Mouse (Mus musculus) midbrain, embryonic 10.5 days (tissue): Measurements from ENCODE around the gene Gm17018. TPM values are rescaled to one million over a fixed set of nuclear protein-coding genes. Genes with fewer than 3 reads are reported as not detected.

ENCODE experiments used
- DNase-seq: peaks from one replicate; pipeline ENCODE4 v3.0.0-alpha.2; 2017; ENCODE audit warnings: low spot score
- H3K27ac ChIP-seq: fragments of 300-500 bp; sonication (generic); replicated peaks from 2 replicates; pipeline ENCODE4 v1.5.1; 2016; ENCODE audit warnings: mild to moderate bottlenecking
- H3K27me3 ChIP-seq: fragments of 300-500 bp; sonication (generic); 2 replicates; pipeline ENCODE4 v1.6.1; 2016; ENCODE audit warnings: low read depth, mild to moderate bottlenecking; ENCODE audit not compliant: poor library complexity, severe bottlenecking
- H3K36me3 ChIP-seq: fragments of 300-500 bp; sonication (generic); 2 replicates; pipeline ENCODE4 v1.6.1; 2016; ENCODE audit warnings: mild to moderate bottlenecking, moderate library complexity
- H3K4me1 ChIP-seq: fragments of 300-500 bp; sonication (generic); 2 replicates; pipeline ENCODE4 v1.6.1; 2016
- H3K4me3 ChIP-seq: fragments of 300-500 bp; sonication (generic); 2 replicates; pipeline ENCODE4 v1.5.1; 2016; ENCODE audit warnings: mild to moderate bottlenecking, moderate library complexity
- H3K9me3 ChIP-seq: fragments of 300-500 bp; sonication (generic); replicated peaks from 2 replicates; pipeline ENCODE4 v1.6.1; 2016; ENCODE audit warnings: mild to moderate bottlenecking
- WGBS: fragments of 180-500 bp; shearing (Covaris S2); methylation state at CpG from one replicate; pipeline ENCODE4 v1.1.7; 2016; 5-methylcytosine and 5-hydroxymethylcytosine counted together
- polyA plus RNA-seq: library from polyadenylated mRNA; unstranded; fragments of >200 nt; fragmentation: Nextera tagmentation; extraction: Ambion mirVana; gene quantifications from 2 replicates; pipeline ENCODE4 v1.2.1, GENCODE M21; 2016

Gene Gm17018
- polyA plus RNA-seq, 1 experiment from 2014 or later = 47.9 TPM

DNA sequence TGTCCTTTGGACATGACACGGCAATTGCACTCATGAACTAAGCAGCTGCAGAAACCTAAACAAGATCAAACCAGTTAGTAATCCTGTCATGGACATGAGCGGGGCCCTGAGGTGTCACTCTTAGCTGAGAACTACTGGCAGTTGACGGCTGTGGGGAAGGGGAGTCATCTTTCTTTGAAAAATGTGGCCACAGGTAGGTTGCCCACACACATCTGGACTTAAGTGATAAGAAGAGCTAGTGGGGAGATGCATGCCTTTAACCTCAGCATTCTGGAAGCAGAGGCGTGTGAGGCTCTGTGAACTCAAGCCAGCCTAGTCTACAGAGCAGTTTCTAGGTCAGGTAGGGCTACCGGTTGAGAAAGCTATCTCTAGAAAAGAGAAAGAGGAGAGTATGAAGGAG lies 42.2 kb downstream of the Gm17018 start:
- DNase-seq = no peak
- H3K9me3 ChIP-seq = no peaks in the 10 kb centered on the region
- 92% methylated on average over 5 of the region's 5 CpGs for WGBS
- no peak overlapping the region for H3K27ac ChIP-seq
- H3K27me3 ChIP-seq = peaks cover 99% of the 10 kb centered on the region
- H3K36me3 ChIP-seq = 0 out of 2 replicates have a peak, but pooled peaks cover 7% of the 10 kb centered on the region
- H3K4me3 ChIP-seq = no peak overlapping the region
- peaks cover 13% of the 10 kb centered on the region for H3K4me1 ChIP-seq

GRCm38 (mm10) chr19:45606701-45607100 lies 46.3 kb downstream of the Gm17018 start:
- WGBS = 69% methylated on average over 4 of the region's 4 CpGs
- DNase-seq = no peak
- Histone ChIP-seq H3K27me3 (peaks cover 96% of the 10 kb centered on the region), H3K9me3 (no peaks in the 10 kb centered on the region), H3K36me3 (0 out of 2 replicates have a peak, but pooled peaks cover 6% of the 10 kb centered on the region), H3K4me3 (no peak overlapping the region), H3K27ac (no peak overlapping the region), H3K4me1 (peaks cover 24% of the 10 kb centered on the region)

- Histone ChIP-seq H3K4me1 (peaks cover 31% of the 10 kb centered on the region), H3K27me3 (peaks cover 96% of the 10 kb centered on the region), H3K9me3 (no peaks in the 10 kb centered on the region), H3K36me3 (no peaks in the 10 kb centered on the region), H3K27ac (peak overlapping the region; percentile 75), H3K4me3 (no peak overlapping the region)
- 20% methylated on average over 7 of the region's 7 CpGs for WGBS
- no peak for DNase-seq
Measured at GRCm38 (mm10) chr19:45607479-45607878, 47.1 kb downstream of the Gm17018 start.

- peaks cover 32% of the 10 kb centered on the region for H3K4me1 ChIP-seq
- H3K27me3 ChIP-seq = peaks cover 95% of the 10 kb centered on the region
- H3K36me3 ChIP-seq = no peaks in the 10 kb centered on the region
- H3K27ac ChIP-seq = no peak overlapping the region
- H3K4me3 ChIP-seq = no peak overlapping the region
- no peaks in the 10 kb centered on the region for H3K9me3 ChIP-seq
- WGBS = 88% methylated on average over 13 of the region's 13 CpGs
- no peak for DNase-seq
Measured at GRCm38 (mm10) chr19:45608648-45609339, 48.4 kb downstream of the Gm17018 start.

GRCm38 (mm10) chr19:45610823-45611222 lies 50.4 kb downstream of the Gm17018 start:
- H3K4me1 ChIP-seq = peaks cover 46% of the 10 kb centered on the region
- WGBS = 85% methylated on average over 5 of the region's 5 CpGs
- peaks cover 93% of the 10 kb centered on the region for H3K27me3 ChIP-seq

DNA sequence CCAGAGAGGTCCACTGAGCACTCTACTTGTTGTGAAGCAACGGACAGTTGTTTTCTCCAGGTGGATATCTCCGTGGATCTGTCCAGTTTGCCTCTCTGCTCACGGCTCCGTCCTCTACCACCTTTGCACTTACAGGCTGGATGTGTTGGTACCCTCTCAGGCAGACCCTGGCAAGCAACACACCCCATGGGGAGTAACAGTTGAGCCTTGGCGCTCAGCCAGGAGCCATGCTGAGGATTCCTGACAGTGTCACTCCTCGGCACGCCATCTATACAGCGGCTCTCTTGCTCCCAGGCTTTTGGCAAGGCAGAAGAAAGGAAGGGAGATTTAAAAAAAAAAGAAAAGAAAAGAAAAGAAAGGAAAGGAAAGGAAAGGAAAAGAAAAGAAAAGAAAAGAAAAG lies 54.0 kb downstream of the Gm17018 start:
- Histone ChIP-seq H3K36me3 (no peaks in the 10 kb centered on the region), H3K4me1 (peaks cover 50% of the 10 kb centered on the region), H3K9me3 (no peaks in the 10 kb centered on the region), H3K27ac (no peak overlapping the region), H3K27me3 (peaks cover 94% of the 10 kb centered on the region), H3K4me3 (no peak overlapping the region)
- 85% methylated on average over 8 of the region's 8 CpGs for WGBS
- no peak for DNase-seq

More at GRCm38 (mm10) chr19:45610823-45611222, 50.4 kb downstream of the Gm17018 start:
- DNase-seq = no peak
- H3K4me3 ChIP-seq = no peak overlapping the region
- H3K27ac ChIP-seq = no peak overlapping the region
- no peaks in the 10 kb centered on the region for H3K36me3 ChIP-seq
- H3K9me3 ChIP-seq = no peaks in the 10 kb centered on the region

GRCm38 (mm10) chr19:45614928-45615327 lies 54.5 kb downstream of the Gm17018 start:
- Histone ChIP-seq H3K27me3 (peaks cover 93% of the 10 kb centered on the region), H3K36me3 (no peaks in the 10 kb centered on the region), H3K4me1 (peaks cover 50% of the 10 kb centered on the region), H3K4me3 (no peak overlapping the region), H3K27ac (peak overlapping the region; percentile 68), H3K9me3 (no peaks in the 10 kb centered on the region)
- no peak for DNase-seq
- WGBS = 43% methylated on average over 3 of the region's 3 CpGs

GRCm38 (mm10) chr19:45615415-45616213 lies 55.2 kb downstream of the Gm17018 start:
- no peak overlapping the region for H3K4me3 ChIP-seq
- peaks cover 93% of the 10 kb centered on the region for H3K27me3 ChIP-seq
- no peaks in the 10 kb centered on the region for H3K9me3 ChIP-seq
- no peaks in the 10 kb centered on the region for H3K36me3 ChIP-seq
- peaks cover 52% of the 10 kb centered on the region for H3K4me1 ChIP-seq
- peak overlapping the region; percentile 68 for H3K27ac ChIP-seq
- peak; percentile 25 for DNase-seq
- 37% methylated on average over 12 of the region's 12 CpGs for WGBS

DNA sequence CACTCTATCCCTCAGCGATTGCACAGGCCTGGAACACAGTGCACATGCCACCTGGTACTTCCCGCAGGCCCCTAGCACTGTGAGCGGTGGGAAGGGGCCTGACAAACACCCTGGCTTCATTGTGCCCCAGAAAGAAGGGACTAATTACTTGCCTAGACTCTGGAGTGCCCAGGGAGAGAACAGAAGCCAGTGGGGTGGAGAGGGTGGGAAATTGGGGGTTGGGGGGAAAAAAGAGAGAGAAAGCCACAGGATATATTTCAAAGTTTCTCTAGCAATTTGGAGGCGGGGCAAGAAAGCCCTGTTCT lies 55.8 kb downstream of the Gm17018 start:
- Histone ChIP-seq H3K4me1 (peaks cover 55% of the 10 kb centered on the region), H3K27ac (peak overlapping the region; percentile 68), H3K4me3 (0 out of 2 replicates have a peak overlapping the region, but pooled peaks have one; percentile 14), H3K27me3 (peaks cover 93% of the 10 kb centered on the region), H3K36me3 (no peaks in the 10 kb centered on the region), H3K9me3 (no peaks in the 10 kb centered on the region)
- 39% methylated on average over 4 of the region's 4 CpGs for WGBS
- DNase-seq = peak; percentile 28

GRCm38 (mm10) chr19:45616735-45617134 lies 56.3 kb downstream of the Gm17018 start:
- H3K27ac ChIP-seq = peak overlapping the region; percentile 73
- peaks cover 59% of the 10 kb centered on the region for H3K4me1 ChIP-seq
- peak; percentile 38 for DNase-seq
- WGBS = 26% methylated on average over 7 of the region's 7 CpGs
- H3K27me3 ChIP-seq = peaks cover 93% of the 10 kb centered on the region
- H3K36me3 ChIP-seq = no peaks in the 10 kb centered on the region
- H3K4me3 ChIP-seq = 0 out of 2 replicates have a peak overlapping the region, but pooled peaks have one; percentile 14
- no peaks in the 10 kb centered on the region for H3K9me3 ChIP-seq

DNA sequence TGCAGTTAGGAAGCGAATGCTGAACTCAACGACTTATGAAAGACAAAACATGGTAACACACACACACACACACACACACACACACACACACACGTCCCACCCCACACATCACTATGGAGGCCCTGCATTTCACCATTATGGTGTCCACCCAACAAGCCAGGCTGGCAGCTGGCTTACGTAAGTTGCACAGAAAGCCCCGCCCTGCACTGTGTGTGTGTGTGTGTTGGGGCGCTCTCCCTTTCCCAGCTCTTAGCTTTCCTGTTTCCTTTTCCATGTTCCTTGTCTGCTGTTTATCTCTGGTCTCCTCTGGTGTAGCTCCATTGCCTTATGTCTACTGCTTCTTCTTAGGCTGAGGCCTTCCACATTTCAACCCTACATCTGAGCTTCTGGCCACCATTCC lies 57.8 kb downstream of the Gm17018 start:
- Histone ChIP-seq H3K27me3 (peaks cover 90% of the 10 kb centered on the region), H3K9me3 (no peaks in the 10 kb centered on the region), H3K4me3 (no peak overlapping the region), H3K4me1 (peaks cover 57% of the 10 kb centered on the region), H3K36me3 (no peaks in the 10 kb centered on the region), H3K27ac (no peak overlapping the region)
- 95% methylated on average over 6 of the region's 6 CpGs for WGBS
- no peak for DNase-seq

DNA sequence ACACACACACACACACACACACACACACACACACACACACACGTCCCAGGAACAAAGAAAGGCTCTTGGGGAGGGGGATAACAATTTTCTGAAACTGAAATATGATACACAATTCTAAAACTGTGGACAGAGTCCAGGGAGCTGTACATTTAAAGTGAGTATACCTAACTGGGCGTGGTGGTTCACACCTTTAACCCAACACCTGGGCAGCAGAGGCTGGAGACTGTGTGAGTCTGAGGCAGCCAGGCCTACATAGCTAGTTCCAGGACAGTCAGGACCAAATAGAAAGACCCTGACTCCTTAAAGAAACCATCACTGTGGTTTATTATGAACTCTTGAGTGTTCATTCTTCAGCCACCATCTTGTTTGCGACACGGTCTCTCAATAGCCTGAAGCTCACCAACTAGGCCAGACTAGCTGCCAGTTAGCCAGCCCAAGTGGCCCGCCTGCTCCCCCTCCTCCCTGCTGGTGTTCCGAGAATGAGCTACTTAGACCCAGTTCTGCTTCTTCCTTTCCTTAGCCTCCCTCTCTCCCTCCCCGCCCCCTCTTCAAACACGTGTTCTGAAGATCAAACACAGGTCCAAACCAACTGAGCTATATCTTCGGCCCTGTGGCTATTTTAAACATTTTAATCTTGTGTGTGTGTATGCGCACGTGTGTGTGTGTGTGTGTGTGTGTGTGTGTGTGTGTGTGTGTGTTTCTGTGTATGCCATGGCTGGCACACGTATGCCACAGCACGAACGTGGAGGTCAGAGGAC lies 59.5 kb downstream of the Gm17018 start:
- Histone ChIP-seq H3K4me3 (no peak overlapping the region), H3K9me3 (no peaks in the 10 kb centered on the region), H3K27ac (no peak overlapping the region), H3K36me3 (no peaks in the 10 kb centered on the region), H3K4me1 (peaks cover 52% of the 10 kb centered on the region), H3K27me3 (peaks cover 88% of the 10 kb centered on the region)
- no peak for DNase-seq
- WGBS = 89% methylated on average over 14 of the region's 14 CpGs
